In genomic region chr16:90794708-90795107, GRCm38 (mm10) we compare ENCODE assay signal across 31 mouse cellular contexts. TPM values are rescaled to one million over a fixed set of nuclear protein-coding genes. Genes with fewer than 3 reads are reported as not detected.
"Had no signal": no experiment of that assay in that cellular context is flagged by ENCODE, and none has a peak within 500 bp of the region (broad histone marks: within the 10 kb centered on the region; RNA-seq: fewer than 3 reads in every experiment).

No protein-coding gene starts in this region.

- H3K9ac ChIP-seq: heart, embryonic 13.5 days; heart, embryonic 15.5 days; hindbrain, embryonic 12.5 days; hindbrain, embryonic 14.5 days; intestine, embryonic 15.5 days; limb, embryonic 12.5 days; liver, embryonic 13.5 days; liver, embryonic 15.5 days had no signal

- H3K27me3 ChIP-seq: heart, embryonic 13.5 days; heart, embryonic 15.5 days; hindbrain, embryonic 12.5 days; intestine, embryonic 15.5 days; limb, embryonic 12.5 days; liver, embryonic 13.5 days; liver, embryonic 15.5 days had no signal

- ATAC-seq: hindbrain, embryonic 16.5 days; inflammation-experienced regulatory T-cells, adult 6 months; intestine, embryonic 15.5 days; intestine, postnatal 0 days had no signal

- H3K4me3 ChIP-seq: heart, adult 2 months; heart, embryonic 13.5 days; heart, embryonic 15.5 days; hindbrain, embryonic 10.5 days; hindbrain, embryonic 12.5 days; intestine, embryonic 15.5 days; layer of hippocampus, adult 2 months; limb, embryonic 10.5 days; limb, embryonic 12.5 days; liver, embryonic 13.5 days; liver, embryonic 15.5 days had no signal

- H3K4me1 ChIP-seq: hindbrain, embryonic 12.5 days; intestine, embryonic 15.5 days; limb, embryonic 12.5 days; liver, embryonic 13.5 days; liver, embryonic 15.5 days had no signal

- H3K9me3 ChIP-seq: heart, embryonic 13.5 days; heart, embryonic 15.5 days; hindbrain, embryonic 10.5 days; hindbrain, embryonic 12.5 days; intestine, embryonic 15.5 days; limb, embryonic 10.5 days; limb, embryonic 12.5 days; liver, embryonic 13.5 days; liver, embryonic 15.5 days had no signal

- DNase-seq: gastrocnemius, postnatal 14 days; gastrocnemius, postnatal 36 days; heart, adult 11 months; heart, adult 2 months; heart, postnatal 14 days; heart, postnatal 36 days; kidney, adult 18-20 months; kidney, adult 8-10 months; kidney, postnatal 10 days; kidney, postnatal 4 days; layer of hippocampus, postnatal 36 days; liver; liver, embryonic 13.5 days had no signal

- H3K27ac ChIP-seq: heart, adult 2 months; heart, embryonic 13.5 days; heart, embryonic 15.5 days; hindbrain, embryonic 10.5 days; hindbrain, embryonic 12.5 days; hindbrain, embryonic 14.5 days; intestine, embryonic 15.5 days; layer of hippocampus, adult 2 months; limb, embryonic 10.5 days; limb, embryonic 12.5 days; liver, embryonic 13.5 days; liver, embryonic 15.5 days had no signal

- H3K4me2 ChIP-seq: heart, embryonic 11.5 days; heart, embryonic 13.5 days; heart, embryonic 15.5 days; hindbrain, embryonic 12.5 days; hindbrain, embryonic 14.5 days; intestine, embryonic 15.5 days; limb, embryonic 12.5 days; liver, embryonic 11.5 days; liver, embryonic 13.5 days; liver, embryonic 15.5 days had no signal

RNA-seq across cellular contexts. Expression of gene Eva1c, which starts 31.8 kb away (rescaled TPM):
- polyA plus RNA-seq: inflammation-experienced regulatory T-cells, adult 6 months had no signal

RNA-seq across cellular contexts. Expression of gene Mrap, which starts 56.7 kb away (rescaled TPM):
- total RNA-seq: layer of hippocampus, postnatal 10 days; left cerebral cortex, postnatal 36 days had no signal
- polyA plus RNA-seq: inflammation-experienced regulatory T-cells, adult 6 months; intestine, postnatal 0 days; kidney, embryonic 14.5 days; limb, embryonic 12.5 days had no signal
